Mouse (Mus musculus) intestine, postnatal 0 days (tissue): ENCODE data around the gene Ect2l. TPM values are rescaled to one million over a fixed set of nuclear protein-coding genes. Genes with fewer than 3 reads are reported as not detected.

Experiments used
- ATAC-seq: fragments of 200-750 bp; cut with Nextera tagmentation; 2 replicates; pipeline ENCODE4 v1.8.0; 2017; ENCODE audit warnings: mild to moderate bottlenecking, moderate TSS enrichment, moderate library complexity
- H3K27ac ChIP-seq: fragments of 300-500 bp; sonication (generic); 2 replicates; pipeline ENCODE4 v1.5.1; 2014; ENCODE audit warnings: mild to moderate bottlenecking, low read depth, low read length, moderate library complexity
- H3K27me3 ChIP-seq: fragments of 300-500 bp; sonication (generic); replicated peaks from 2 replicates; pipeline ENCODE4 v1.6.1; 2014; ENCODE audit warnings: low read length, mixed read lengths; ENCODE audit not compliant: control insufficient read depth, insufficient read depth
- H3K36me3 ChIP-seq: fragments of 300-500 bp; sonication (generic); 2 replicates; pipeline ENCODE4 v1.6.1; 2014; ENCODE audit warnings: mild to moderate bottlenecking, moderate library complexity; ENCODE audit not compliant: control insufficient read depth, insufficient read depth
- H3K4me1 ChIP-seq: fragments of 300-500 bp; sonication (generic); replicated peaks from 2 replicates; pipeline ENCODE4 v1.6.1; 2014; ENCODE audit warnings: antibody characterized with exemption, low read length, mixed read lengths; ENCODE audit not compliant: control insufficient read depth, insufficient read depth
- H3K4me2 ChIP-seq: fragments of 300-500 bp; sonication (generic); replicated peaks from 2 replicates; pipeline ENCODE4 v1.6.1; 2014; ENCODE audit warnings: low read depth, mild to moderate bottlenecking, moderate library complexity
- H3K4me3 ChIP-seq: fragments of 300-500 bp; sonication (generic); 2 replicates; pipeline ENCODE4 v1.5.1; 2014; ENCODE audit warnings: low read depth, low read length
- H3K9ac ChIP-seq: fragments of 300-500 bp; sonication (generic); 2 replicates; pipeline ENCODE4 v1.6.1; 2014; ENCODE audit warnings: mild to moderate bottlenecking, low read depth, low read length
- H3K9me3 ChIP-seq: fragments of 300-500 bp; sonication (generic); 2 replicates; pipeline ENCODE4 v1.6.1; 2016; ENCODE audit warnings: mixed run types; ENCODE audit not compliant: control insufficient read depth
- CTCF ChIP-seq: sonication (generic); IDR thresholded peaks from 2 replicates; pipeline ENCODE4 v1.5.1; 2016; ENCODE audit warnings: low read depth, mild to moderate bottlenecking, control low read depth, antibody characterized with exemption, moderate library complexity
- WGBS: fragments of 180-500 bp; shearing (Covaris S2); extraction: QIAGEN DNeasy Blood & Tissue Kit; methylation state at CpG from one replicate; pipeline ENCODE4 v1.1.7; 2014; 5-methylcytosine and 5-hydroxymethylcytosine counted together
- polyA plus RNA-seq: library from polyadenylated mRNA; unstranded; fragments of >200 nt; fragmentation: Nextera tagmentation; extraction: Ambion mirVana; gene quantifications from 2 replicates; pipeline ENCODE4 v1.2.1, GENCODE M21; 2015

Gene Ect2l
- polyA plus RNA-seq, 1 experiment from 2014 or later, result 0.35 TPM

DNA sequence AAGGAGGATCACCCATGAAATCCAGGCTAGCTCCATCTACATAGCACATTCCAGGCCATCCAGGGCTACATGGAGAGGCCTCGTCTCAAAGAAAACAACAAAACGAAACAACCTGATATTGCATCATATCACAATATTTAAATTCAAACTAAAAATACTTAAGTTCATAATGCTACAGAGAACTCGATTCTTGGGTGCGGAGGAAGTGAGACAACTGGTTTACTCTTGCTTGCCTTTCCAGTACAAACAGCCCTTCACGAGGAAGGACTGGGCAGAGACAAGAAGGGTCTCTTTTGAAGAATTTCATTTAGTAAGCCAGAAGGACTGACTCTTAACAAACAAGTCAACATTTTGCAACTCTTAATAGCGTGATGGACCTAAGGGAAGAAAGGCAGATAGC is 22.1 kb downstream of the Ect2l start:
- ATAC-seq, result no peak
- Histone ChIP-seq H3K9ac (no peak overlapping the region), H3K36me3 (no peaks in the 10 kb centered on the region), H3K27me3 (no peaks in the 10 kb centered on the region), H3K4me2 (no peak overlapping the region), H3K4me1 (no peaks in the 10 kb centered on the region; the same call in 1 of the 2 replicates), H3K9me3 (no peaks in the 10 kb centered on the region), H3K27ac (no peak overlapping the region), H3K4me3 (no peak overlapping the region)
- WGBS, result 74% methylated on average over 6 of the region's 6 CpGs
- no peak for TF ChIP-seq CTCF

DNA sequence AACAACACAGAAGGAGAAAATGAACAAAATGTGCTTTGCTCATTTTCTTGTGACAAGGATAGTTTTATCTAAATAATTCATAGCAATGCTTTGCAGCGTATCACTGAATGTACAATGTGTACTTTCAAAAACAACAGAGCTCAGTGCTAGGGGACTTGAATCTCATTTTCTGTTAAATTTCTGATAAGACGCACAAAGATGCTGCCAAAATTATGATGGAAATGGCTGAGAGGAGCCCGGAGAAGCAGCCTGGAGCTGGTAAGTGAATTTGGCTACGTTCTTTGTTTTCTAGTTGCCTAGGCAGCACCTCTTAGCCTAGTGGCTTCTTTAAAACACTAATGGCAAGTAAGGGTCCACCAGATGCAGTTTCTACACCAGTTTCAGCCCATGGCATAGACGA is 28.4 kb downstream of the Ect2l start:
- Histone ChIP-seq H3K9ac (no peak overlapping the region), H3K4me1 (no peaks in the 10 kb centered on the region), H3K9me3 (no peaks in the 10 kb centered on the region), H3K4me2 (no peak overlapping the region), H3K36me3 (no peaks in the 10 kb centered on the region), H3K27ac (no peak overlapping the region), H3K4me3 (no peak overlapping the region), H3K27me3 (no peaks in the 10 kb centered on the region)
- WGBS, result 80% methylated on average over 5 of the region's 5 CpGs
- TF ChIP-seq CTCF, result no peak
- no peak for ATAC-seq

DNA sequence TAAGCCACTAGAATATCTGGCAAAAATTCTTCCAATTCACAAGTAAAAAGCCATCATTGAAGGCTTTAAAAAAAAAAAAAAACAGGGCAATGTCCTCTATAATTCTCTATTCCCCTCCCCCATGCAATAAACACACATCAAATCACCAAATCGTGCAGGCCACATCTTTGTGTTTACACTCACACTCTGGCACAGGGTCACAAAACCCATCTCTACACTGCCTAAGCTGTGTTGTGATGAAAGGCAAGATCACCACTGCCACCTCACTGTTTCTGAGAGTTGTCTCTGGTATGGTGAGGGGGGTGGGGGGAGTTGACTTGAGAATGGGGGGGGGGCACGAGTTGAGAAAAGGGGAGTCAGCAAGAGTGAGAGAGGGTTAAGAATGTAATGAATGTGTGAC is 33.4 kb downstream of the Ect2l start:
- WGBS, result 42% methylated on average over 2 of the region's 2 CpGs
- no peaks in the 10 kb centered on the region for H3K9me3 ChIP-seq
- no peaks in the 10 kb centered on the region for H3K27me3 ChIP-seq
- no peak overlapping the region for H3K4me2 ChIP-seq
- H3K4me1 ChIP-seq, result no peaks in the 10 kb centered on the region
- H3K27ac ChIP-seq, result no peak overlapping the region
- no peak overlapping the region for H3K4me3 ChIP-seq
- no peak for ATAC-seq
- H3K9ac ChIP-seq, result no peak overlapping the region
- H3K36me3 ChIP-seq, result no peaks in the 10 kb centered on the region
- no peak for TF ChIP-seq CTCF

DNA sequence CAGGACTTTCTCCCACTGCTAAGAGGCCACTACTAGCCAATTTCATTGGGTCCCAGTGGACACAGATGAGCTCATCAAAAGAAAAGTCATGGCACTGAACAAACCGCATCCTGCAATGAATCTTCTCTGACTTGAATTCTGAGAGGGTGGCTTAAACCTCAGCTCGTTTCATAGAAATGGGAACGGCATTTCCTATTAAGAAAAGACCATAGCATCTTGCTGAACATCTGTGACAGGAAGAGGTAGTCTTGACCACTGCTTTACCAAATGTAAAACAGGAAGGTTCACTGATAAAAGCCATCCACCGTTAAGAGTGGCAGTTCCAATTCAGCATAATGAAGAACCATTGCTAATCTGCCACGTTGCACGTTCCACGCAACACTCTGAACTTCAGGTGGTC is 34.0 kb downstream of the Ect2l start:
- no peak for TF ChIP-seq CTCF
- no peak overlapping the region for H3K9ac ChIP-seq
- H3K4me1 ChIP-seq, result no peaks in the 10 kb centered on the region
- 90% methylated on average over 7 of the region's 7 CpGs for WGBS
- no peak overlapping the region for H3K4me2 ChIP-seq
- no peak overlapping the region for H3K4me3 ChIP-seq
- no peaks in the 10 kb centered on the region for H3K9me3 ChIP-seq
- no peak for ATAC-seq
- H3K27ac ChIP-seq, result no peak overlapping the region
- H3K36me3 ChIP-seq, result no peaks in the 10 kb centered on the region
- H3K27me3 ChIP-seq, result no peaks in the 10 kb centered on the region

DNA sequence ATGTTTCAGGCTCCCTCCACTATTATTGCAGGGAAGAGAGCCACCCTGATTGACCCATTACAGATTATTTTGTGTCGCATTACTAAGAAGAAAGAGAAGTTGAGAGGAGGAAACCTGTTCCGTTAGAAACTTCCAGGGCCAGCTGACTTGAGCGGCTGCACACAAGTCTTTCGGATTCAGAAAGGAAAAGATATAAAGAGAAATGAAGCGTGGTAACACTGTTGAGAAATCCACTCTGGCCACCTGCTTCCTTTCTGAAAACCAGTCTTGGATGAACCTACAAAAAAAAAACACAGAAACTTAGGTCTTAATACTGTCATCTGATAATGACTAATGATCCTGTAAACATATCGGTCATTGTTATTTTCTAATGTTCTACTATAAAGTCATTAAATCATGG is 35.6 kb downstream of the Ect2l start:
- no peak for TF ChIP-seq CTCF
- H3K4me1 ChIP-seq, result no peaks in the 10 kb centered on the region
- H3K9ac ChIP-seq, result no peak overlapping the region
- no peak overlapping the region for H3K4me2 ChIP-seq
- H3K27me3 ChIP-seq, result no peaks in the 10 kb centered on the region
- no peak overlapping the region for H3K4me3 ChIP-seq
- H3K9me3 ChIP-seq, result no peaks in the 10 kb centered on the region
- H3K27ac ChIP-seq, result no peak overlapping the region
- 88% methylated on average over 6 of the region's 6 CpGs for WGBS
- H3K36me3 ChIP-seq, result no peaks in the 10 kb centered on the region
- no peak for ATAC-seq

DNA sequence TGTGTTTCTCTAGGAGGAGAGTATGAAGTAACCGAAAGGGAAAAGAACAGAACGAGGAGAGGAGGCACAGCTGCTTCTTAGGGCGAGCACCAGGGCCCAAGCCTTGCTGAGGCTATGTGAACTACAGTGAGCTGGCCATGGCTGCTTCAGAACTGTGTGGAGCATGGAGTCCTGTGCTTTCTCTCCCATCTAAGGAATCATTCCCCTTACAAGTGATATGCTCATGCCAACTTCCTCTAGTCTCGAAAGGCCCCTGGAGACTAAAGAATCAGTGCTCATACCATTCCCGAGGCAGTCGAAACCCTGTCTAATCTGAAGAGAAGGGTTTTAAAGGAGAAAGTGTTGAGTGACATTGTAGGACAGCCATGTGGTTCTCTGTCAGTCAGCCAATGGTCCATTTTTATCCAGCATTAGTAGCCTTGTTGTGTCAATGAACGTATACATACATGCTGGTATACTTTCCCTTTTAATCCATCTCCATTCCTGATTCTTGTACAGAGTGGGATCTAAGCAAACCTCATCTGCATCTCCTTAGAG is 48.2 kb downstream of the Ect2l start:
- H3K9ac ChIP-seq, result no peak overlapping the region
- H3K27me3 ChIP-seq, result no peaks in the 10 kb centered on the region
- 89% methylated on average over 7 of the region's 7 CpGs for WGBS
- TF ChIP-seq CTCF, result no peak
- 0 out of 2 replicates have a peak, but pooled peaks cover 2% of the 10 kb centered on the region for H3K9me3 ChIP-seq
- H3K36me3 ChIP-seq, result no peaks in the 10 kb centered on the region
- H3K4me3 ChIP-seq, result no peak overlapping the region
- no peak for ATAC-seq
- no peaks in the 10 kb centered on the region for H3K4me1 ChIP-seq
- no peak overlapping the region for H3K27ac ChIP-seq
- no peak overlapping the region for H3K4me2 ChIP-seq

DNA sequence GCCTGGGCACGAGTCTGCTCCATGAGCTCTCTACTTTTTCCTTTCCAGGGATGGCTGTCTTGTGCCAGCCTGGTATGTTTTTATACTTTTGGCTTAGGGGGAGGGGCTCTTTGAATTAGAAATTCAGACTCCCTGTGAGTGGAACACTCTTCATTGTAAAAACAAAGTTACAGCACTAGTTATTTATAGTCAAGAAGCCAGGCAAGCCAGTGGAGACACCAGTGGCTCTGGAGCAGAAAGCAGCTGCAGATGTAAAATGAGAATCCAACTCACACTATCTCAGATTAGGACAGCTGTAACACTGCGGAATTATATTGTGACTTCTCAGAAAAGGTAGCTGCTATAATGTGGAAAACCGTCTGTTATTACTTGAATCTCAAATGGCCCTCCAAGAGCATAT is 63.5 kb downstream of the Ect2l start:
- TF ChIP-seq CTCF, result no peak
- 71% methylated on average over 3 of the region's 3 CpGs for WGBS
- no peaks in the 10 kb centered on the region for H3K36me3 ChIP-seq
- H3K9ac ChIP-seq, result no peak overlapping the region
- H3K27ac ChIP-seq, result no peak overlapping the region
- H3K4me1 ChIP-seq, result no peaks in the 10 kb centered on the region
- H3K4me3 ChIP-seq, result no peak overlapping the region
- no peak overlapping the region for H3K4me2 ChIP-seq
- no peaks in the 10 kb centered on the region for H3K9me3 ChIP-seq
- no peaks in the 10 kb centered on the region for H3K27me3 ChIP-seq
- ATAC-seq, result no peak
